Mouse (Mus musculus) ES-Bruce4 (cell line): Measurements from ENCODE around the gene Snx25.

ENCODE experiments used
- CTCF ChIP-seq: IDR thresholded peaks from one replicate; pipeline ENCODE4 v1.8.1; 2011; ENCODE audit warnings: low read depth, low read length
- EP300 ChIP-seq: IDR thresholded peaks from 2 replicates; pipeline ENCODE4 v1.6.1; 2011; ENCODE audit warnings: low read depth, low read length; ENCODE audit not compliant: insufficient read depth
- POLR2A ChIP-seq: IDR thresholded peaks from one replicate; pipeline ENCODE4 v1.8.1; 2011; ENCODE audit warnings: low read length; ENCODE audit not compliant: insufficient read depth

DNA sequence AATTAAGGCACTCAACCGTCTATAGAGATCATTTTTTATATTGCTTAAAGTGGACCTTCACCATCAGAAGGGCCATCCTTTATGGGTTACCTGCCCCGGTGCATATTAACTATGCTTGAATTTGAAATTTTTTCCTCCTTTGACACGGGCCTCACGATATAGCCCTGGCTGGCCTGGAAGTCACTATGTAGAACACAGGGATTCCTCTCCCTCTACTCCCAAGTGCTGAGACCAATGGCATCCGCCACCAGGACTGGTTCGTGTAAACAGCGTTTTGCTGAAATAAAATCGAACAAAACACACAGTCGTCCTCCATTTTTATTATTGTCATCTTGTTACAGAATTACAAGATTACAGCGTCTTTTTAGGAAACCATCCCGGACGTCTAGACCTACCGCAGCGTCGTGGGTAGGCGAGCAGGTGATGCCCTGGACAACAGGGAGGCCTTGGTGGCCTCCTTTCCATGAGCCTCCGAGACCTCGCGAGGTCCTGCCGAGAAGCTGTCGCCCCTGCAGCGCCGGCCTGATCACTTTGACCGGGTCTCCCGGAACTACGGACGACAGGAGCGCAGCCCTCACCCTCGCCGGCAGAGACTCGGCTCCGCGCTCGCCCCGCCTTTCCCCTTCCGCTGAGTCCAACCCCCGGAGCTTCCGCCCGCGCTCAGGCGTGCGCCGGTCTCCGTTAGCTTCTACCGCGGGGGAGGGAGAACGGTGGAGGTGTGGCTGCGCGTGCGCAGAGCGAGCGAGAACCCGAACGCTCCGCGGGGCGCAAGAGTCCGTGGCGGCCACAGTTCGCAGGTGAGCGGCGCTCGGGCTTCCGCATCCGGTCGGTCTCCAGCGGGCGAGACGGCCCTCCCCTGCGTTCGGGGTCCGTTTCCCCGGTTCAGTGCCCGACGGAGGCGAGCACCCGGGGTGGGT, 11.3 kb upstream of the Snx25 start:
- TF ChIP-seq POLR2A (peak; percentile 59), CTCF (no peak), EP300 (no peak)
